8 mouse cellular contexts compared by ENCODE assay signal in the genomic region with DNA sequence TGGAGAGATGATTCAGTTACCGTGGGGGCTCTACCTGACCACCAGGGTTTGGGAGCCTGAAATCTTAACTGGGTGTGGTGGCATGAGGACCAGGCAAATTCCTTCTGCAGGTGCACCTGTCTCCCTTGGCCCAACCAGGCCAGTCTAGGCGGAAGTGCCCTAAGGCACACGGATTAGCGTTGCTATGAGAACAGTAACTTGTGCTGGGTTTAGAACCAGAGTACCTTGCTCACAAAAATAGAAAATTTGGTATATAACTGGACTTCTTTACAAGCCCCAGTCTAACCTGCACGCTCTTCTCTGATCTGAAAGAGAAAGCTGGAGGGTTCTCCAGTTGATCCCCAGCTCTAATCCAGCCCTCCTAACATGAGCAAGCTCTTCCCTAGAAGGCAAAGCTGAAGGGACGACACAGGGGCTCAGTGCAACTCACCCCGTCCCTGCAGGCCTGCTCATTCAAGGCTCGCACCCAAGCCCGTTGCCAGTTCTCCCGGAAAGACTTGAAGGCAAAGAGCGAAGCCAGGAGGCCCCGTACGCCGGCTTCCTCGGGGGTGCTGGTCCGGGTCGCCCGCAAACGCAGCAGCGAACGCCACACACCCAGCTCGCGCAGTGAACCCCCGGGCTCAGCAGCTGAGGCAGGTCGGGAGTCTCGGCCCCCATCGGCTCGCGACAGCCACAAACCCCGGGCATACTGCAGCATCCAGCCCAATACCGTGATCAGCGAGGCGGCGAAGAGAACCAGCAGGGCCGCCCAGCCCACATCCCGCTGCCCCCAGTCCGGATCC. TPM values are rescaled to one million over a fixed set of nuclear protein-coding genes. Genes with fewer than 3 reads are reported as not detected.
DNase-seq lines count a peak whose midpoint lies in the region; ATAC-seq and TF ChIP-seq lines count a peak whose summit lies in the region.

No protein-coding gene starts in this region.

- H3K4me3 ChIP-seq in lung, adult 2 months (replicated peaks; ENCODE audit: extremely low read depth, low read depth, low read length): peak overlapping the region; percentile 88
- H3K4me3 ChIP-seq in hindbrain, embryonic 10.5 days: peak overlapping the region; percentile 88
- peak overlapping the region; percentile 99 for H3K4me3 ChIP-seq in liver, embryonic 15.5 days (replicated peaks)
- H3K4me3 ChIP-seq in small intestine, adult 2 months (ENCODE audit: low read depth, low read length): peak overlapping the region; percentile 97

- H3K9ac ChIP-seq in liver, embryonic 15.5 days: peak overlapping the region; percentile 100

- no peak for TF ChIP-seq CTCF in lung, adult 2 months (IDR thresholded peaks at IDR 0.05; ENCODE audit: insufficient read depth, low read length)
- TF ChIP-seq CTCF in small intestine, adult 2 months (IDR thresholded peaks at IDR 0.05; ENCODE audit: extremely low read depth, insufficient read length, insufficient replicate concordance, low read depth, low read length): no peak

- peak; percentile 47 for DNase-seq in lung, adult 2 months
- DNase-seq in lung, postnatal 36 days: no peak
- DNase-seq in MN1 (ENCODE audit: low spot score): peak; percentile 53
- DNase-seq in cerebellum, postnatal 4 days (ENCODE audit: low spot score in 2 of 2): peak; percentile 26 to 28
- DNase-seq in hindbrain, embryonic 10.5 days (ENCODE audit: low spot score): peak; percentile 30
- DNase-seq in ovary, postnatal 10 days (ENCODE audit: low spot score): no peak

- peaks cover 30% of the 10 kb centered on the region for H3K36me3 ChIP-seq in hindbrain, embryonic 10.5 days
- peaks cover 34% of the 10 kb centered on the region for H3K36me3 ChIP-seq in liver, embryonic 15.5 days (replicated peaks)
- H3K36me3 ChIP-seq in small intestine, adult 2 months (ENCODE audit: control insufficient read depth, insufficient read depth, low read length): peaks cover 32% of the 10 kb centered on the region

- H3K9me3 ChIP-seq in hindbrain, embryonic 10.5 days: no peaks in the 10 kb centered on the region
- H3K9me3 ChIP-seq in liver, embryonic 15.5 days (replicated peaks): no peaks in the 10 kb centered on the region

- peak overlapping the region; percentile 84 for H3K4me2 ChIP-seq in liver, embryonic 15.5 days

- peak overlapping the region; percentile 85 for H3K27ac ChIP-seq in hindbrain, embryonic 10.5 days
- H3K27ac ChIP-seq in liver, embryonic 15.5 days (replicated peaks): peak overlapping the region; percentile 91
- H3K27ac ChIP-seq in small intestine, adult 2 months (ENCODE audit: insufficient read depth, low read depth, low read length): peak overlapping the region; percentile 90

- H3K27me3 ChIP-seq in hindbrain, embryonic 10.5 days (ENCODE audit: insufficient read depth, poor library complexity, severe bottlenecking): peaks cover 12% of the 10 kb centered on the region; the same call in 1 of the 2 replicates
- H3K27me3 ChIP-seq in liver, embryonic 15.5 days: no peaks in the 10 kb centered on the region
- no peaks in the 10 kb centered on the region for H3K27me3 ChIP-seq in small intestine, adult 2 months (ENCODE audit: control insufficient read depth, insufficient read depth, low read length)

- no peak for TF ChIP-seq POLR2A in lung, adult 2 months (IDR thresholded peaks at IDR 0.05; ENCODE audit: borderline replicate concordance, extremely low read depth, low read depth, low read length)
- TF ChIP-seq POLR2A in small intestine, adult 2 months (IDR thresholded peaks at IDR 0.05; ENCODE audit: low read depth, low read length): no peak

- peak; percentile 14 for ATAC-seq in liver, embryonic 15.5 days (ENCODE audit: insufficient read depth)

- WGBS in lung, adult 2 months: 2% methylated on average over 37 of the region's 37 CpGs
- 3% methylated on average over 37 of the region's 37 CpGs for WGBS in hindbrain, embryonic 10.5 days
- 3% methylated on average over 37 of the region's 37 CpGs for WGBS in liver, embryonic 15.5 days (ENCODE audit: insufficient replicate concordance)
- WGBS in small intestine, adult 2 months: 2% methylated on average over 37 of the region's 37 CpGs

- peaks cover 16% of the 10 kb centered on the region for H3K4me1 ChIP-seq in lung, adult 2 months (ENCODE audit: control insufficient read depth, insufficient read depth, low read length)
- H3K4me1 ChIP-seq in hindbrain, embryonic 10.5 days (replicated peaks): peaks cover 38% of the 10 kb centered on the region
- H3K4me1 ChIP-seq in liver, embryonic 15.5 days (replicated peaks): peaks cover 49% of the 10 kb centered on the region
- H3K4me1 ChIP-seq in small intestine, adult 2 months (ENCODE audit: control insufficient read depth, insufficient read depth, insufficient read length, low read length): peaks cover 3% of the 10 kb centered on the region; the same call in 1 of the 2 replicates

RNA-seq across cellular contexts. Expression of gene C2cd2l, which starts 0.8 kb away (rescaled TPM):
- 77.9 and 88.0 TPM in 2 replicates for polyA plus RNA-seq in lung, adult 2 months (2012; rRNA removed)
- 9.8 and 17.5 TPM in 2 replicates for polyA plus RNA-seq in hindbrain, embryonic 10.5 days (2016; fragmentation: Nextera tagmentation; extraction: Ambion mirVana)
- polyA plus RNA-seq in liver, embryonic 15.5 days (2015; fragmentation: Nextera tagmentation; extraction: Ambion mirVana): 9.6 and 10.4 TPM in 2 replicates
- polyA plus RNA-seq in small intestine, adult 2 months (2012; rRNA removed): 113 and 257 TPM in 2 replicates

RNA-seq across cellular contexts. Expression of gene Dpagt1, which starts 6.5 kb away (rescaled TPM):
- polyA plus RNA-seq in lung, adult 2 months (2012; rRNA removed): 50.0 and 58.7 TPM in 2 replicates
- 46.2 and 46.7 TPM in 2 replicates for polyA plus RNA-seq in hindbrain, embryonic 10.5 days (2016; fragmentation: Nextera tagmentation; extraction: Ambion mirVana)
- polyA plus RNA-seq in liver, embryonic 15.5 days (2015; fragmentation: Nextera tagmentation; extraction: Ambion mirVana): 17.9 and 18.4 TPM in 2 replicates
- 27.7 and 47.4 TPM in 2 replicates for polyA plus RNA-seq in small intestine, adult 2 months (2012; rRNA removed)

RNA-seq across cellular contexts. Expression of gene Hinfp, which starts 13.8 kb away (rescaled TPM):
- 16.9 and 21.3 TPM in 2 replicates for polyA plus RNA-seq in lung, adult 2 months (2012; rRNA removed)
- 30.0 and 30.7 TPM in 2 replicates for polyA plus RNA-seq in hindbrain, embryonic 10.5 days (2016; fragmentation: Nextera tagmentation; extraction: Ambion mirVana)
- 12.7 and 14.2 TPM in 2 replicates for polyA plus RNA-seq in liver, embryonic 15.5 days (2015; fragmentation: Nextera tagmentation; extraction: Ambion mirVana)
- 20.6 and 20.8 TPM in 2 replicates for polyA plus RNA-seq in small intestine, adult 2 months (2012; rRNA removed)

RNA-seq across cellular contexts. Expression of gene H2afx, which starts 15.2 kb away (rescaled TPM):
- polyA plus RNA-seq in lung, adult 2 months (2012; rRNA removed): 41.3 and 50.1 TPM in 2 replicates
- 548 and 554 TPM in 2 replicates for polyA plus RNA-seq in hindbrain, embryonic 10.5 days (2016; fragmentation: Nextera tagmentation; extraction: Ambion mirVana)
- 226 and 228 TPM in 2 replicates for polyA plus RNA-seq in liver, embryonic 15.5 days (2015; fragmentation: Nextera tagmentation; extraction: Ambion mirVana)
- polyA plus RNA-seq in small intestine, adult 2 months (2012; rRNA removed): 180 and 255 TPM in 2 replicates

RNA-seq across cellular contexts. Expression of gene Hmbs, which starts 24.7 kb away (rescaled TPM):
- polyA plus RNA-seq in lung, adult 2 months (2012; rRNA removed): 21.8 and 27.7 TPM in 2 replicates
- 155 and 184 TPM in 2 replicates for polyA plus RNA-seq in hindbrain, embryonic 10.5 days (2016; fragmentation: Nextera tagmentation; extraction: Ambion mirVana)
- polyA plus RNA-seq in liver, embryonic 15.5 days (2015; fragmentation: Nextera tagmentation; extraction: Ambion mirVana): 1,466 and 1,543 TPM in 2 replicates
- polyA plus RNA-seq in small intestine, adult 2 months (2012; rRNA removed): 37.0 and 44.0 TPM in 2 replicates

Comparison
In these comparisons a context has a peak if more than half of its experiments do, and no peak if none do; other contexts are left out.
1. DNase-seq: peak in lung, adult 2 months (single experiment), MN1 (single experiment), cerebellum, postnatal 4 days (2 of 2) and hindbrain, embryonic 10.5 days (single experiment); none in lung, postnatal 36 days (single experiment) and ovary, postnatal 10 days (single experiment).
2. Peak in every context shown above with its lines, with median percentiles within 50 percentile points of each other: H3K4me3 ChIP-seq and H3K27ac ChIP-seq.